Mouse (Mus musculus): ENCODE measurements at regions not wholly inside any gene's neighbourhood (a gene's known extent, or its start where the extent isn't known, plus 50 kb on each side); places are given as distances from the start of the nearest gene placed in this dataset.

DNA sequence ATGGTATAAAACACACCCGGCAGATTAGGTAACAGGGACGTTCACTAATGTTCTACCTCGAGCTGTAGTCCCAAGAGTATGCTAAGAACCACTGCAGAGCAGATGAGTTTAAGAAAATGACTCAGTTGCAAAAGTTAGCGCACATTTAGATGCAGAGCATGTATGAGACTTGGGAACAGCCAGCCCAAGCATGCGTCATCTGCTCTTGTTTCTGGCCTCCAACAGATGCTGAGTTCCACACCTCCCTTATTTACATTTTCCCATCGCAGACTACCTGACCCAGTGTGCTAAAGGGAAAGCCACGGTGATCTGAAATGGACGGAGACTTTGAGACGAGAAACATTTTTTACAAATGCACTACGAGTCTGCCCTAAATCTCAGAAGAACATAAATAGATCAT lies 327.3 kb downstream of the Gpat3 start:
- ATAC-seq (ENCODE audit: insufficient number of reproducible peaks, low FRiP score, low TSS enrichment): no peak

DNA sequence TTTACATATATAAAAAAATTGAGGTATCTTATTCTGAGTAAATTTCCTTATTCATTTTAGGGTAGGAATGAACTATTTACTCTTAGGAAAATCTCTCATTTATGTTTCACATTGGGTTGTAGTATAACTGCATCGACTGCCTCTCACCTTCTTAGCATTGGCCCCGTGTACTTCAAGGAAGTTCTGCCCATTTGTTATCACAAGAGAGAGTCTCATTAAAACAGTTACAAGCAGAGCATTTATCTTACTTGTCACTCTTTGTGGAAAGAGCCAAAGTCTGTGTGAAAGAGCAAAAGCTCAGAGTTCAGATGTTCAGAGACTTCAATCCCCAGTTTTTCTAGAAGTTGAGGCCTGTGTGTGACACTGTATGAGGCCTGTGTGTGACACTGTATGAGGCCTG lies 323.6 kb downstream of the Gpat3 start:
- ATAC-seq (ENCODE audit: insufficient number of reproducible peaks, low FRiP score, low TSS enrichment): no peak

DNA sequence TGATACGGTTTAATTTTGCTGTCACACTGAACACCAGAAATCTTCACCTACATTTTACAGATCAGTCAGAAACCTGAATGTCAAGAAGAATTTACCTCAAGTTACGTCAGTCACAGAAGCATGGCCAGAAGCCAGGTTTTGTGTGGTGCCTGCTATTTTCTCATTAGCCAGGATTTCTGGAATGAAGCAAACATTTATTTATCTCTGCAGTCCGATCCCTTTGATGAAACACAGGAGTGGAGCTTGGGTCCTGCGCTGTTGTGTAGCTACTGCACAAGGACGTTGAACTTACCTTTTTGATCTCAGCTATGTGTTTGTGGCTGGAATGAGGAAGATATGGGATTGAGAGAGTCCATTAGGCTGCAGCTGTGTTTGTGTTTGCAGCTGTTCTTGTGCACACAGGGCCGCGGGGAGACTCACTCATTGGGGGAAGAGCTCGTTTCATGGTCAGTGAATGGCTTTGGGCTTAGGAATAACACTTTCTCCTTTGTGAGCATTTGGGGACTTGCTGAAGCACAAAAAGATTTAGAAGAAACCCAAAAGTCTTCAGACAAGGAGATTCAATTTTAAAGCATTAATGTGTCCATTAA lies 318.2 kb downstream of the Gpat3 start:
- ATAC-seq (ENCODE audit: insufficient number of reproducible peaks, low FRiP score, low TSS enrichment): no peak

DNA sequence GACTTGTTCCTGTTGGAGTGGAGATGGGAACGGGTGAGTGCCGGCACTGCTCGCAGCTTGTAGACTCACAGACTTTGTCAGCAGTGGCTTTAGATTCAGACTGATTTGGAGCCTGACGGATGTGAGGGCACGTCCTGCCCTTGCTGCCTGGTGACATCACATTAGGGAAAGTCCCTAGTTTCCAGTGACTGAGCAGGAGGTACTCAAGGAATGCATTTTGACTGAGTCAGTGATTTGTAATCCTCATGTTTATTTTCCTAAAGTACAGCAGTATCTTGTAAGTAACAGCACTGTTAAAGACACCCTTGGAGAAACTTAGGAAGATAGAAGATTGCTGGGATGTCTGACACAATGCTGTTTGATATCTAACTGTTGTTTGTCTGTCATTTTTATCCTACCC lies 317.6 kb downstream of the Gpat3 start:
- ATAC-seq (ENCODE audit: insufficient number of reproducible peaks, low FRiP score, low TSS enrichment): no peak

DNA sequence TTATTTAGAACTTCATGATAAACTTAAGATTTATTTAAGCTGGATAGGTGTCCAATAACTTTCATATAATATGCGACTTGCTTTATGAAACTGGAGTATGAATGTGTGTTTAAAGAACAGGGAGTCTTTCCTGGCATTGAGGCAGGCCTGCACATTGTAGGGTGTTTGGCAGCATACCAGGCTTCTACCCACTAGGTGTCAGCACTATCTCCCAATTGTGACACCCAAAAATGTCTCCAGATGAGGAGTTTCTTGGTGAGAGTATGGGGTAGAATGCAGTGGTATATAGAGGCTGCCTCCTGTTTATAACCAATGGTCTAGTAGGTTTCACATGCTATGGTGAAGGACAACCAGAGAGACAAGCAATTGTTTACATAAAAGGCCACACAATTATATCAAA lies 311.9 kb downstream of the Gpat3 start:
- ATAC-seq (ENCODE audit: insufficient number of reproducible peaks, low FRiP score, low TSS enrichment): no peak

DNA sequence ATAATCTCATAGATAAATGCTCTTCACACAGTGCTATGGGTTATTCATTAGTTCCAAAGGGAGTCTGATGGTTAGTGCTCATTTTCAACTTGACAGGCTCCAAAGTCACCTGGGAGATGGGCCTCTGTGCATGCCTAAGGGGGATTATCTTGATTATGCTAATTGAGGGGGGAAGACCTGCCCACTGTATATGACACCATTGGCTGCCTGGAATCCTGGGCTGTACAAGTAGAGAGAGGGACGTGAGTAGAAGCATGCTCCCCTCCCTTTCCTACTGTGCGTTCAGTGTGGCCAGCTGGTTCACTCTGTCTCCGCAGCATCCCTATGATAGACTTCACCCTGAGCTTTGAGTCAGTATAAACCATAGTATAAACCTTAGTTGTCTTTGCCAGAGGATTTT lies 300.8 kb downstream of the Gpat3 start:
- ATAC-seq (ENCODE audit: insufficient number of reproducible peaks, low FRiP score, low TSS enrichment): no peak

DNA sequence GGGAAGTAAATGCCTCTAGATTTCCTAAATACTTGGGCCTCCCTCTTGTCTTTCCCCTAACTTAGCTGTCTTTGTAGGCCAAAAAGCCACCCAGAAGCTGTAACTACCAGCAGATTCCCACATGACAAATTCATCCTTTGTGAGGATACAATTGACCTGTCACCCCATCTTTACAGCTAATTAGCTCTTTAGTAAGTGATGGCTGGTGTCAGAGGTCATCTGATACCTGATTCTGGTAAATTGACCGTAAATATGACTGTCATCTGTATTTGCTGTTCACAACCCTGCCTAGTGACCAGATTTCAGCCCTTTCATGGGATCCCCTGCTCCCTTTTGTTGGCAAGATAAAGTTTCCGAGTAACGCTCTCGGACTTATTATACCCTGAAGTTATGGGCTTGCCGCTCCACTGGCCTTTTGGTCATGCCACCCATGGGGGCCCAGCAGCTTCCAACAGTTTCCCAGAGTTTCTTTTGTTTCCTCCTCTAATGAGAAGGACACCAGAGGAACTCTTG lies 279.5 kb downstream of the Gpat3 start:
- ATAC-seq (ENCODE audit: insufficient number of reproducible peaks, low FRiP score, low TSS enrichment): no peak

DNA sequence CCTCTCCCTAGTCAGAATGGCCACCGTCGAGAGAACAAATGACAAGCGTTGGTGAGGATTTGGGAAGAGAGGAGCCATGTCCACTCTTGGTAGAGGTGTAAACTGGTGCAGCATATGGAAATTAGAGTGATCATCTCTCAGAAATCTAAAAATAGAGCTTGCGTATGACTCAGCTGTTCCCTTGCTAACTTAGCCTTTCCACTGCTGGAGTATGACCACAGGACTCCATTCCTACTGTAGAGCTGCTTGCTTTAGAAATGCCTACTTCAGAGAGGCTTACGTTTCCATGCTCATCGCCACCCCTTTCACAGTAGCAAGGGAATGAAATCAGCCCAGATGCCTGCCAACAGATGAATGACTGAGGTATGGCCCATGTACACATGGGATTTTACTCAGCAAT lies 277.4 kb downstream of the Gpat3 start:
- no peak for ATAC-seq (ENCODE audit: insufficient number of reproducible peaks, low FRiP score, low TSS enrichment)

DNA sequence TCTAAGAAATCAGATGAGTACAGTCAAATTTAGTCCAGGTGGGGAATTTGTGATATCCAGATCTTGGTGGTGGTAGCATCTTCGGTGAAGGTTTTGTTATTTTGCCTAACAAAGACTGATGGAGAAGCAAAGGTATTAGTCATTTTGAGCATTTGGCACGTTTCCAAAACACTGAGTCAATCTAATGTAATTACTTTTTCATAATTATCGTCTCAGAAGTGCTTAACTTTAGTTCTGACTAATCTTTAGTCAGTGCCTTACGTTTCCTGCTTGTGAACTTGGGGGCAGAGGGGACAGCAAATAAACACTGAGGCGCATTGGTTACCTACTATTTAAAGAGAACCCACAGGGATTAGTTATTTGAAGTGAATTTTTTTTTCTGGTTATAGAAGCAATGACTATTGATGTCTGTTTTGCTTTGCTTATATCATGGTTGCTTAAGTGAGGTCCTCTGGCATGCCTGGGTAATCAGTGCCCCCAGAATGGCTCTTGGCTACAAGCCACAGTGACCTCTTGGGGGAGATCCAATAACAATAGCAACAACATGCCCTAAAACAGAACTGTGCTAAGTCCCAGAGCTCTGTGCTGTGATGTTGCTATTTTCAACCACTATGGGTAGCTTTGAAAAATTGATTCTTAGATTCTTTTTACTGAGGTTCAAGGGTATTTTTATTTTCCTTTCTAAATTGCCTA lies 275.1 kb downstream of the Gpat3 start:
- ATAC-seq (ENCODE audit: insufficient number of reproducible peaks, low FRiP score, low TSS enrichment): no peak

DNA sequence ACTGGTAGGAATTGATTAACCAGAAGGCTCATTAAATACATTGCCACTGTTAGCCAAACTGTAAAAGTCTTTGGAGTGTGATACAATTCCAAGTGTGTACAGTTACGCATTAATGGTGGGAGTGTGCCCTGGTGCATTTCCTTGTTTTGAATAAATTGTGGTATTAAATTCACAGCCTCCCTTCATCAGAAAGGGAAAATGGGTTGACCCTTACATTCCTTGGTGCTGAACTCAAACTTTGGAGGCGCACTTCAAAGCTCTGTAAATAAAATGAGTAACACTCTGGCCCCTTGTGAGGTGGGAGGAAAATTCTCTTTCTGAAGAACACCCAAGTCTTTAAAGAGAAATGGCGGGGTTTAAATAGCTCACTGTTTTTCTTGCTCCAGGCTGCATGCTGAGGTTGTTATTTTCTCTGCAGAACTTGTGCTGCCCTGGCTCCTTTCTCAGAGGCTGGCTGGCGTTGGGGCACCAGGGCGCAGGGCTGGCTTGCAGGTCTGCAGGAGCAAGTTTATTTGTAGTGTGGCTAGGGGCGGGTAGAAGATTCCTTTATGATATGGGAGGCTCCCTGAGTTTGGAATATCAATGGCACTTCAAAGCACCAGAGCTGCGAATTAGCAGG lies 266.7 kb downstream of the Gpat3 start:
- no peak for ATAC-seq (ENCODE audit: insufficient number of reproducible peaks, low FRiP score, low TSS enrichment)

DNA sequence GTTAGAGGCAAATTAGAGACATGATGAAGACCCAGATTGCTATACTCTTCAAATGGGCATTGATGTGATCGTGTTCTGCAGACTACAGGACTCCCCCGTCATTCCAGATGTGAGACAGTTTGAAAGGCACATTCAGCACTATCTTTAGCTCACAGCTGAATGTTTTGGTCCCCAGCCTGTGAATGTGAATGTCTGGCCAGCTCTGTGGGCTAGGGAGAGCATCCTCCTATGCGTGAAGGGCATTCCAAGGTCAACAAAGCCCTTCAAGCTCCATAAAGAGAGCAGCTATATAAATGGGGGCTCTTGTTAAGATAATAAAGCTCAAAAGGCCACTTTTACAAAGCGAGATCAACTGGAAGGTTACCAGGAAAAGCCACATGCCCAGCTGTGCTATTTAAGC lies 266.1 kb downstream of the Gpat3 start:
- no peak for ATAC-seq (ENCODE audit: insufficient number of reproducible peaks, low FRiP score, low TSS enrichment)

DNA sequence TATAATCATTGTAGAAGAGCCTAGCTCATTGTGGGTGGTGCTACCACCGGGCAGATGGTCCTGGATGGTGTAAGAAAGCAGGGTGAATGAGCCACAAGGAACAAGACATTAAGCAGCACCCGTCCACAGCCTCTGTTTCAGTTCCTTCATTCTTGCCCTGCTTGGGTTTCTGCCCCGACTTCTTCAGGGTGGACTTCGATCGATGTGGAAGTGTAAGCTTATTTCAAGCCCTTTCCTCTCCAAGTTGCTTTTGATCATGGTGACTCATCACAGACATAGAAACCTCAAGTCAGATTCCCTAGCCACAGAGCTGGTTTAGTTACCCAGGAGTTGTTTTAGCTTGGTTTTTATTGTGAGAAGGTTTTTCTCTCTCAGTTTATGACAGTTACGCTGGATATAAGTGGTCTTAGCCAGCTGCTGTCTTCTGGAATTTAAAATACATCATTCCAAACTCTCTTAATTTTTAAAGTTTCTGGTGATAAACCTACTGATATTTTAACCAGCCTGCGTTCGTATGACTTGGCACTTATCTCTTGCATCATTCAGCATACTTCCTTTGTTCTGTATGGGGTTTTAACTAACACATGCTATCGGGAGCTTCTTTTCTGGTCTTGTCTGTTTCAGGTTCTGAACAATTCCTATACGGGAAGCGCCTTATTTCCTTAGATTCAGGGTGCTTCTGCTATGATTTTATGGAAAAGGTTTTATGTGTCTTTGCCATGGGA lies 255.6 kb downstream of the Gpat3 start:
- no peak for ATAC-seq (ENCODE audit: insufficient number of reproducible peaks, low FRiP score, low TSS enrichment)

DNA sequence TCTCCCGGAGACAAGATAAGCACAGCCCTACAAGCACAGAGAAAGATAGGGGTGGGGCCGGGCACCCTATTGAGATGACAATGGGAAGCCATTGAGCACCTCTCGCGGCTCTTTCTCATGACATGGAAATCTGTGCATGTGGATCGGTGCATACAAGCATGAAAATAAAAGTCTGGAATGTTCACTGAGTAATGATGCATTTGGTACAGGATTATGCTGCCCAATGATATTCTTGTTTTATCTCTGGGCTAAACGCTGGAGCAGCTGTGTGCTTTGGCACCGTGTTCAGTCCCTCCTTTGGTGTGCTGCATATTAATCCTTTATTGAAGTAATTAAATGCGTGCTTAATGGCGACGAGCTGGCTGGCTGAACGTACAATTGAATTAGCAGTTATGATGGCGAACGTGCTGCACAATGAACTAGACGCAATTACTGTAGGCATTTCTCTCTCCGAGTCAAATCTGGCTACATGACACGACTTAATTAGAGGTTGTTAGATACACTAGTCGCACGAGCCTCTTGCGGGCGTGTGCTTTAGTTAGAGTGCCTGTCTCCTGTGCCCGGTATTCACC lies 245.6 kb downstream of the Gpat3 start:
- no peak for ATAC-seq (ENCODE audit: insufficient number of reproducible peaks, low FRiP score, low TSS enrichment)

DNA sequence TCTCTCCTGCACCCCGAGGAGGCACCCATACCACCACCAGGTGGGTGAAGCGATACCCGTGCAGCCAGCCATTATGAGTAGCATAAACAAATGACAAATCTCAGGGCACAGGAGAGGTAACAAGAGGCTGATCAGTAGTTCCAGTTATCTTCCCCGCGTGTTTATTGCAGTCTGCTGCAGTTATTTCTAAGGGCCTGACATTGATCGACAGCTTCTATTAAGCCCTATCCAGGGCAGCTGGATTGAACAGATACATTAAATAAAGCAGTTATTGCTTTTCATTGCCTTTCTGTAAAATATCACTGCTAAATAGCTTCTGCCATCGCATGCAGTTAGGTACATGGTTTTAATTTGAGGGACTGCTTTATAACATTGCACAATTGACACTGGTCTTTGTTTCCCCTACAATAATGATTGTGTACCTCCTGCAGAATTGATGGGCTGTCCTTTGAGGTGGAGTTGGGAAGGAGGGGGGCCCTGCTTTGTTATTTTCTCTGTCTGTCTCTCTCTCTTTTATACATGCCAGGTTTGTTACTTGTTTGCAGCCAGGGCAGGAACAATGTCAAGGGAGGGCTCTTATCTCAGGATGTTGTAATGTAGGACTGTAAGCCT lies 245.0 kb downstream of the Gpat3 start:
- ATAC-seq (ENCODE audit: insufficient number of reproducible peaks, low FRiP score, low TSS enrichment): no peak

DNA sequence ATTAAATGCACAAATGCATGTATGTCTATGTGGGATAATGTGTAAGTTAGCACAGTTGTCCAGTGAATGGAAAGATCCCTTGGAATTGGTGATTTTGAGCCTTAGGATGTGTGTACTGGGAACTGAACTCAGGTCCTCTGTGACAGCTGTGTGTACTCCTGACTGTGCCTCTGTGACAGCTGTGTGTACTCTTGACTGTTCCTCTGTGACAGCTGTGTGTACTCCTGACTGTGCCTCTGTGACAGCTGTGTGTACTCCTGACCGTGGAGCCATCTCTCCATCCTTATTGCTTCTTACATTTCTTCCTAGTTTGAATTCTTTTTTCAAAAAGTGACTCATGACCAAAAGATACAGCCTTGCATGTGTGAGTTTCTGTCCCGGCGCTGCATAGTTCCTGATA lies 239.7 kb downstream of the Gpat3 start:
- no peak for ATAC-seq (ENCODE audit: insufficient number of reproducible peaks, low FRiP score, low TSS enrichment)

DNA sequence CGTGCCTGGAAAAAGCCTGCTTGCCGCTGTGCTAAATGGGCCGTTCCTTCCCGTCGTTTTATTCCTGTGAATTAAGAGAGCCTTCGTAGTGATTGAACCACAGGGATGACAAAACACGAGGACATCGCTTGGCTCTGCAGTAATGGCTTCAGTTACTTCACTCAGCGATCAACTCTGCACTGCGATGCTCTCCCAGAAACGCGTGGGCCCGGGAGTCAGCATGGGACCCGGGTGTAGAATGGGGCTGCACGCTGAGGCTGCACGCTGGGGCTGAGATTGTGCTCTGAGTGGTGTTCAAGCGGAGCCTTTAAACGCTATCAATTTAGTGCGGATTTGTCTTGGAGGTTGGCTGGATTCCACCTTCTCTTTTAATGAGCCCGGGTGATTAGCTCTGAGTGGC lies 237.1 kb downstream of the Gpat3 start:
- no peak for ATAC-seq (ENCODE audit: insufficient number of reproducible peaks, low FRiP score, low TSS enrichment)

DNA sequence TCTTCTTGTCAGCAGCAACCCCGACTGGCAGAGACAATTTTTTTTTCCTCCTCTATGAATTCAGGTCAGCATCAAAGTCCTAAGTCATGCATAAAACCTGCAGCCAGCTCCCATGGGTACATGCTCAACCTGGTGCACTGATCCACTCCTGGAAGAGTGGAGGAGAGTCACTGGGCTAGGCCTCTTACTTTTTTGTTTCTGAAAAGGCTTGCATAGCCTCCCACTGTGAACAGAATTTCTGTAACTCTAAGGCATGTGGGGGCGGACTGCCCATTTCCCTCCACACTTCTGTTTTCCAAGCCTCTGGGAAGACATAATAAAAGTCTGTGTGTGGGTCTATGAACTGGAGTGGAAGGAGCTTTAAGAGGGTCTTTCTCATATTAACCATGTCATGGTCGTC lies 218.8 kb downstream of the Gpat3 start:
- no peak for ATAC-seq (ENCODE audit: insufficient number of reproducible peaks, low FRiP score, low TSS enrichment)

DNA sequence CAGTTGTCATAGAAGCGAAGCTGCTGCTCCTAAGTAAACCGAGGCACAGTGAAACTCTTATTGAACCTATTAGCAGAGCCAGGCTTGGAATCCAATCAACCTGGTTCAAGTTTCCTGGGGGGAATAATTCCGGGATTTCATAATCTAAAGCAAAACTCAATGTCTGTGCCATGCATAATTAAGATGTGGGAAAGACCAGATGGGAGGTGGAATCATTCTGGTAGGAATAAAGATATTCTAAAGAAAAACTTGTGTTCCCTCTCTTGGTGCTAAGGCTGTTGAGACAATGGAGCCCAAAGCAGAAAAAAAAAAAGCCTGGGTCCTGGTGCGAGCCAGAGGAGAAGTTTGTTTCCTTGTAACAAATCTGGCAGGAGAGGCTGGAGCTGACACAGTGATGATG lies 217.7 kb downstream of the Gpat3 start:
- ATAC-seq (ENCODE audit: insufficient number of reproducible peaks, low FRiP score, low TSS enrichment): no peak

DNA sequence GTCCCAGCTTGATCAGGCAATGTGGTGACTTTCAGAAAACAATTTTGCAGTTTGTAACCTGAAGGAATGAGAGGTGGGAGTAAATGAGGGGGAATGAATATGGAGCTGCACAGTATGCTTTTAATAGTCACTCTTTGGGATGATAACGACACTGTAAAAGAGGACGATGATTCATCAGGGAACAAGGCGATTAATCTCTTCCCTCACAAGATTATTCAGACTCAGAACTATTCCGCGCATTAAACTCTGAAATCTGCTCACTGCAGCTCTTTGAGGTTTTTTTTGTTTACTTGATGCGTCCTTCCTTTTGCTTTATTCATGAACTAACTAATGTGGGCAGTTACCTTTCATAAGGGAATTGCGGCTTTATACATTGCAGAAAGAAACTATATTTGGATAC lies 206.1 kb downstream of the Gpat3 start:
- no peak for ATAC-seq (ENCODE audit: insufficient number of reproducible peaks, low FRiP score, low TSS enrichment)

DNA sequence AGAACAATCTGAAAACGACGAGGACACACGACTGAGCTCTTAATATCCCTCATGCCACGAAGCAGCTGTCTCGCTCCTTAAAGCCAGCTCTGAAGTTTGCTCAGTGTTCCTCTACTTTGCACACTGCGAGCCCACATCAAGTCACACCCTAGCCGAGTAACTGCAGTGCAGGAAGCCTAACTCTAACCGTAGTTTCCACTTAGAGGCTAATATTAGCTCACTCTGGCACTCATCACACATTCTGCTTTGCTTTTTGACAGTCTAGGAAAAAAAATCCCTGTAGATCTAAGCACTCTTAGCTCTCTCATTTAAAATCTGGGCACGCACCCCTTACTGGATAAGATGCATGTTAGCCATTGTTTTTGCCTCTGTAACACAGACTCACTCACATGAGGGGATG lies 195.0 kb downstream of the Gpat3 start:
- no peak for ATAC-seq (ENCODE audit: insufficient number of reproducible peaks, low FRiP score, low TSS enrichment)

DNA sequence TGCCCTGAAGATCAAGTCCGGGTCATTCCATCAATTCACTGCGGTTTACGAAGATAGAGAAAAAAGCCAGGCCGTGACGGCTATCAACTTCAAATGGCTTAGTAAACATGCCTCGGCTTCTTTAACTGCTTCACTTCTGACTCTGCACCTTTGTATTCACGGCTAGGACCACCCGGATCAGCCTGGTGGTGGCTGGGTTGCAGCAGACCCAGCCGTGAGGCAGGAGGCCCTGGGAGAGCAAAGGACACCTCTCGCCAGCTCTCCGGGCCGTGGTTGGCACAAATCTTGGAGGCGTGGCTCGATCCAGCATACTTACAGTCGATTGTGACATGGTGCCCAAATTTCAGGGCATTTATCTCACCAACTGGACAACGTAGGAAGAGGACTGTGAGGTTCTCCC lies 187.5 kb downstream of the Gpat3 start:
- no peak for ATAC-seq (ENCODE audit: insufficient number of reproducible peaks, low FRiP score, low TSS enrichment)
